Mouse (Mus musculus): ENCODE data around the gene Wnt7b. TPM values are rescaled to one million over a fixed set of nuclear protein-coding genes. Genes with fewer than 3 reads are reported as not detected.
A peak's percentile ranks its signal among the peaks of the same experiment; 100 is the strongest.

Gene Wnt7b
- total RNA-seq, 2 experiments from 2014 or later, result 44.7 to 48.8 TPM

- no peak for DNase-seq
These were observed 12.1 kb downstream of the Wnt7b start for GRCm38 (mm10) chr15:85569995-85570734.

DNA sequence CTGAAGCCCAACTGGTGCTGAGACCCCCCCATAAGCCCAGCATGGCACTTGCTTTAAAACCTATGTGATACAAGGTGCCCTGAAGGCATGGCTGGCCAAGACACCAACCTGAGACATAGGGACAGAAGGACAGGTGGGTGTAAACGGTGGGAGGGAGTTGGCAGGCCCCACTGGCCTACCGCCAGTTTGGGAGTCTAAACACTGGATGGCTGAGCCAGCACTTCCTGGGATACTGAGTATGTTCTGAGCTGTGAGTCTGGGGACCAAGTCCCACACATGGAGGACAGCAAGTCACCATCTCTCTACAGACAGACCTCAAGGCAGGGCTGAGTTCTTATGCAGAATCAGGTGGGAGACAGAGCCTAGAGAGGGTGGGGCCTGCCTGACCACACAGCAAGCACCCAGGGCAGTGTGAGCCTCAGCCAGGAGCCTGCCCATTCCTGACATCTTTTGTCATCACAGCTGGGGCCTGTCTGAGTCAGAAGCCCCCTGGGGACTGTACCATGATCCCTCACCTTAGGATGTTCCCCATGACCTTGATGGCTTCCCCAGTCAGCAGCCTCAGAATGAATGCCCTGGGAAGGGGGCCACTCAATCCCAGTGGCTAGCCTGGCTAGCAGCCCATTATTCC is 13.0 kb downstream of the Wnt7b start:
- peak in 1 of 2 experiments; percentile 58 for DNase-seq

- DNase-seq, result no peak
These were observed 13.9 kb downstream of the Wnt7b start for GRCm38 (mm10) chr15:85568402-85568801.

DNA sequence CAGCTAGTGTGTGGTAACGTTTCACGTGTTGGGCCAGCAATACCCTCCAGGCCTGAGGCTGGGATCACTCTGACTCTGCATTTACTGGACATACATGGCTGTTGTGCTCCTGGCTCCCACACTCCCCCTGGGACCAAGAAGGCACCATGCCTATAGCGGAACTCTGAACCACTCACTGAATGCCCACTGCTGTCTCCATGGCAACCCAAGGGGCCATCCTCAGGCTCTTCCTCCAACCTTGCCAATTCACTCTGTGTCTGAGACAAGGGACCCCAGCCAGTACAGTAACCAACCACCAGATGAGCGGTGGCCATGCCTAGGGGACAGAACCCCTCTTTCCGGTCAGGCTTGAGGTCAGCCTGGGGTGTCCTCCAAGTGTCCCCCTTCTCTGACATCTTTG is 17.3 kb downstream of the Wnt7b start:
- no peak for DNase-seq

- DNase-seq, result no peak
These were observed 18.1 kb downstream of the Wnt7b start for GRCm38 (mm10) chr15:85564034-85564769.

DNA sequence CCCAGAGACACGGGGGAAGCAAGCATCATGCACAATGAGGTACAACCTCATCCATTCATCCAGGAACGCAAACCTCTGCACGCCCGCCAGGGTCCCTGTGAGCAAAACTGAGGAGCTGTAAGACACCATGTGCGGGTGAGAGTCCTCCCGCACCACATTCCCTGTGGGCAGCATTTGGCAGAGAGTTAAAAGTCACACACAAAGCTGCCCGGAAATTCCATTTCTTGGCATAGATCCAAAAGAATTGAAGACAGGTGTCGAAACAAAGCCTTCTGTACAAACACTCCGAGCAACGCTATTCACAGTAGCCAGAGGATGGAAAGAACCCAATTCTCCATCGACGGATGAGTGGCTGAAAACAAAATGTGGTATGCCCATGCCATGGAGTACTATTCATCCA is 20.3 kb downstream of the Wnt7b start:
- no peak for DNase-seq

DNA sequence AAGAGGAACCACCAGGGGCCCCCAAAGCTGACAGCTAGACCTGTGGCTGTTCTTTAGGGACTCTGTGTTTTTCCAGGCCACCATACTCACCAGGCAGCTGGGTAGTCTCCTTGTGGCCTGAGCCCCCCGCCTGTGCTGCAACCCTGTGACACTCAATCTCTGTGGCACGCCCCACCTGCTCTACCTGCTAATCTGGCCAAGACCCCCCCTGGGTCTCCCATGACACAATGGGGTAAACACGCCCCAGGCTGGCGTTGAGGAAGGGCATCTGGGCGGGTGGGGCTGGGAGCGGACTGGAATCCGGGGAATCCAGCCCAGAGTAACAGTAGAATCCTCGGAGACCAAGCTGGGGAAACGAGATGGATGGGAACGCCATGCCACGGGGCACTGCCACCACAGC is 21.4 kb downstream of the Wnt7b start:
- DNase-seq, result no peak

DNA sequence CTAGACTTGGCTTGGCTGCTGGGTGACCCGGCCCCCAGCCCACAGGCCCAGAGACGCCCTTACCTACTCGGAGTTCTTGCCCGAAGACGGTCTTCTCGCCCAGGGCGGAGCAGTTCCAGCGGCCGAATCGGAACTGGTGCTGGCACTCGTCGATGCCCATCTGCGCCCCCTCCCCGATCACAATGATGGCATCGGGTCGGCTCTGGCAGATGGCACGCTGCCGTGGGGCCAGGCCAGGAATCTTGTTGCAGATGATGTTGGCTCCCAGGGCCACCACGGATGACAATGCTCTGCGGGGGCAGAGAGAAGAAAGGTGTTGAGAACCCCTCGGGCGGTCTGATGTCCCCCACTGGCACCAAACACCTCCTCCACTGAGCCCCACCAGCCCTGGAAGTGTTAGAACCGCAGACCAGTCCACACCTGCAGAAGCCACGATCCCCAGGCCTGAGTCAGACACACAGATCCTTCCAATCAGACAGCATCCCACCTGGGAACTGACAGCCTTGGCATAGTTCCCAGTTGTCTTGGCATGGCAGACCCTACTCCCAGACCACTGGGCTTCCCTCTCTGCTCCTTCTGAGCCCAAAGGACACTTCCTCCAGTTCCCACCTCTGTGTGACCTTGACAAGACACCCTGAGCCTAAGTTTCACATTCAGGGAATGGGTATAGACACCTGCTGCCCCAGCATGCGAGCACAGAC is 23.3 kb downstream of the Wnt7b start:
- no peak for DNase-seq

GRCm38 (mm10) chr15:85555799-85556198 is 26.5 kb downstream of the Wnt7b start:
- DNase-seq, result peak in 1 of 2 experiments; percentile 42

DNA sequence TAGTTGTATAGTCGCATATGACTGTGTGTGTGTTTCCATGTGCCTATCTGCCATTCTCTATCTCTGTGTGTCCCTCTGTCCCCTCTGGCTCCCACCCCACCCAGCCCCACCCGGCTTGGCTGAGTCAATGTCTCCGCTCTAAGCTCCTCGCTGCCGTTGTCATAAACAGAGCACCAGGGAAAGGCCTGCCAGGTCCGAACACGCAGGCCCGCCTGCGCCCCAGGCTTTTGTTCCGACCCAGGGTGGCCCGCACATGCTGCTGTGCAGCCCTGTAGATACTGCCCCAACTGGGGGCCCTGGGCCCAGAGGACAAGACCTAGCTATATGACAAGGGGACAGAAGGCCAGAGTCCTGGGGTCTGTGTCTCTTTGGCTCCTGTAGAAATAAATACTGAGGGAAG is 28.9 kb downstream of the Wnt7b start:
- no peak for DNase-seq

GRCm38 (mm10) chr15:85546500-85546899 is 35.8 kb downstream of the Wnt7b start:
- DNase-seq, result no peak

DNA sequence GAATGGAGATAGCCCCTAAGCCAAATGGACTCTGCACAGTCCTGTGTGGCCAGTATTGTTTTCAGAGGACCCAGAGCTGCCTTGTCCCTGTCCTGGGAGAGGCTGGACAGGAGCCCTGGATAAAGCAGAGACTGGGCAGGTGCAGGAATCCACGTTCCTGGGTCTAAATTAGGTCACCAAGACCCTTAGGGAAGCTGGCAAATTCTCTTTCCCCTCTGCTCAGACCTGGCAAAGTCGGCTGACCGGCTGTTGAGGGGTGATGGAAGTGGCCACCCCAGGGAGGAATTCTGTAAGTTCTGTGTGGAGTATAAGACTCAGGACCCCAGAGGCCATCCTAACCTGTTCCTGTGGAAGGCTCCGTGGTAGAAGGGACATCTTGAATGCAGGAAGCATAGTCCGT is 36.9 kb downstream of the Wnt7b start:
- no peak for DNase-seq

- no peak for DNase-seq
These were observed 44.1 kb downstream of the Wnt7b start for GRCm38 (mm10) chr15:85538170-85538569.

DNA sequence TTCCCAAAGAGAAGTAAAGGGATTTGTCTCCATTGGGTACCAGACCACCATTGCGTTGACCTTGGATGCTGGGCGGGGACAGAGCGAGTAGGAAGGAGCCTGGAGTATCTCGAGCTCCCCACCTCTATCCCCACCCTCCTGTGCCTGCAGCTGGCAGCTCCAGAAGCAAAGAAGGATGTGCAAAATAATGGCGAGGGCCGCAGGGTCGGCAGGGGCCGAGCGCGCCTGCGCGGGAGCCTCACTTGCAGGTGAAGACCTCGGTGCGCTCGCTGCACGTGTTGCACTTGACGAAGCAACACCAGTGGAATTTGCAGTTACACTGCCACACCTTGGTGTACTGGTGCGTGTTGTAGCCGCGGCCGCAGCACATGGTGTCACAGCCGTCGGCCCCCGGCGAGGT is 45.1 kb downstream of the Wnt7b start:
- DNase-seq, result no peak

- DNase-seq, result no peak
These were observed 47.6 kb downstream of the Wnt7b start for GRCm38 (mm10) chr15:85534646-85535045.

- DNase-seq, result no peak
These were observed 48.1 kb downstream of the Wnt7b start for GRCm38 (mm10) chr15:85534215-85534614.

DNA sequence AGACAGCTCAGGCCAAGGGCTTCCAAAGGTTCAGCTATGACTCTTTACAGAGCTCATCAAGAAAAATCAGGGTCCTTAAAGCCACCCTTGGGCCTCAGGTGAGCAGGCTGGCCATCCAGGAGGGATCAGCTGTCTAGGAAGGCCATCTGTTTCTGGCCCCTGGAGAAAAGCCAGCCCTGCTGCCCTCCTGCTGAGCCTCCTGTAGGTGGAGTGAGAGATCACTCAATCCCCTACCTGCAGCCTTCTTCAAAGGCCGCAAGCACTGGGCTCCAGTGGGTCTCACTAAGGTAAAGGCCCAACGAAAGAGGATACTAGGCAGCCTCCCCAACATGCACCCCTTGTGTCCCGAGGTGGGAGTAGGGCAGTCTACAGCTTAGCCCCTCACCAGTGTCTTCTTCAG is 50.2 kb downstream of the Wnt7b start:
- DNase-seq, result no peak

GRCm38 (mm10) chr15:85529911-85530310 is 52.4 kb downstream of the Wnt7b start:
- DNase-seq, result no peak

DNA sequence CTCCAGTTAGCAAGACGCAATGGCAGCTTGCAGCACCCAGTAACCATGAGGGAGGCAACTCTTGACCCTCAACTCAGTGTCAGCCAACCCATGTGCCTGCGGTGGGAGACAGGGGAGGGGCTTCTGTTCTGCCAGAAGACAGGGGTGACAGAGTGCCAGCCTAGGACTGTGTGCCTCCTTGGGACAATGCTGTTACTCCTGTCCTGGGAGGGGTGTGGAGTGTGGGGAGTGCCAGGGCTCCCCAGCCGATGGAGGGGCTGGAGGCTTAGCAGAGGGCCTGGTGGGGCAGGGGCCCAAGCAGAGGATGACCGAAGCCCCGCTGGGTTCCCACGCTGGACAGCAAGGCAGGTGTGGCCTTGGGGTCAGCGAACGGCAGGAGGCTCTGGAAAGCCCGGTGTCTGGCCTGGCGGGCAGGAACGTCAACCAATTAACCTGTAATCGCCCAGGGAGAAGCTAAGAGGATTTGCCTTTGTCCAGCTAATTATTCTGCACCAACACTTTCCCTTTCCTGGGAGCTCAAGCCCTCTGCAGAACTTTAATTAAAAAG is 57.8 kb downstream of the Wnt7b start:
- DNase-seq, result no peak

DNA sequence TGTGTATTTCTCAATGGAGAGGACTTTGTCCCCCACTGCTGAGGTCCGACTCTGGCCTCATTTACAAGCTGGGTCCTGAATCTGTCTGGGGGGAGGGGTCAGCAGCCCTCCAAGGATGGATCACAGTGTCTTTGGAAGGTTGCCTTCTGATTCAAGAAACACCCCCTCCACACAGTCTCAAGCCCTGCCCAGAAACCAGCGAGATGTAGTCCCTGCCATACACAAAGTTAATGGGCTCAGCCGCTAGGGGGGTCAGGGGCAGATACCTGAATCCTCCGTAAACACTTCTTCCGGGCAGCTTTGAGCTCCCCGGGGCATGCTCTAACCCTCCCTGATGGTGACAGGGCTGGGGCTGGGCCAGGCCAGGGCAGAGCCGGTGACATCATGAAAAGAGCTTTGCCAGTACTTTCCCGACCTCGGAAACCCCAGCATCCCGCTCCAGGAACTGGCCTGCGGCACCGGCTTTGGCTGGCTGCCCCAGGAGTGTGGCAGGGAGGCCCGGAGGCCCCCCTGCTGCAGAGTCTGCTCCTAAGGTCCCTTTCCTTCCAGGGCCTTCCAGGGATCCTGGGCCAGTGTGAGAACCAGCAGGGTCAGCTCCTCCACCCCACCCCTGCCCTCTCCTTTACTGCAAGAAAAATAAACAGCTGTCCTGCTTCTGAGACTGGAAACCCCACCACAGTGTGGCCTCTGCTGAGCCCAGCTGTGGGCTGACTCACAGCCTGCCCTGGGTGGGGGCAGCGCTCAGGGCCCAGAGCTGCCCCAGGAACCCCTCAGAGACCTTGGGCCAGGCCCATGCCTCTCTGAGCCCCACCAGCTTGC is 58.9 kb downstream of the Wnt7b start:
- peak in 1 of 2 experiments; percentile 21 for DNase-seq

- no peak for DNase-seq
These were observed 62.8 kb downstream of the Wnt7b start for GRCm38 (mm10) chr15:85519438-85519837.
